Mouse (Mus musculus) testis, adult 2 months (tissue): ENCODE data around the gene Insig1.

Source experiments
- CTCF ChIP-seq: fragments of 200-500 bp; IDR thresholded peaks from 2 replicates; pipeline ENCODE4 v1.5.1; 2012; ENCODE audit warnings: low read depth, mild to moderate bottlenecking, inconsistent platforms, low read length, moderate library complexity; ENCODE audit not compliant: control insufficient read depth, insufficient read depth, insufficient replicate concordance
- POLR2A ChIP-seq: fragments of 200-500 bp; IDR thresholded peaks from 2 replicates; pipeline ENCODE4 v1.6.1; 2012; ENCODE audit warnings: low read depth, mild to moderate bottlenecking, inconsistent platforms, low read length, moderate library complexity; ENCODE audit not compliant: control insufficient read depth

DNA sequence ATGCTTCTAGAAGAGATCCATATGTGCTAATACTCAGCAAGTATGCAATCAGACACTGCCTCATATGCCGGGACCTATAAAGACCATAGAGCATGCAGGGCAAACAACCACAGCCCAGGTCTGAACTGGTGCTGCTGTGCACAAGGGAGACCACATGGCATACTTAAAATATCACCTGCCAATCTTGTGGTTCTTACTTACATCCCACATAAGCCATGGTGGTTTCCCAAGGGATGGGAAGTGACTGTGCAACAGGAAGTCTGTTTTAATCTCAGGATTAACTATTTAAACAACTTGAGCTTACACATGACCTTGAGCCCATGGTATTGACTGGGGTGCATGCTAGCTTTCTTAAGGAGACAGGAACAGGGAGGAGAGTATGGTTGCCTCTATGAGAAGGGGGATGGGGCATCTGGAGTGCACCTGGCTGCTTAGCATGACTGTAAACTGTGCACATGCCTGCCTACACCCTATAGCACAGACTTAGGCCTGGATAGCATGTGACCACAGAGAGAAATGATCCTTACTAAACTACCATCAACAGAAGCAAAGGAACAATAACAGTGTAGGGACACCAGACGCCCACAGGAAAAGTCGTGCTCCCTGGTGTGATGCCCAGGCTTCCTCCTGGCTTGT lies 7.1 kb upstream of the Insig1 start:
- TF ChIP-seq CTCF: no peak
- TF ChIP-seq POLR2A: no peak
